Mouse (Mus musculus): ENCODE measurements around the gene Arfgef2. TPM values are rescaled to one million over a fixed set of nuclear protein-coding genes. Genes with fewer than 3 reads are reported as not detected.

Arfgef2 gene
- total RNA-seq, 2 experiments from 2014 or later = 39.7 to 42.3 TPM

GRCm38 (mm10) chr2:166862505-166862904 is 57.1 kb downstream of the Arfgef2 start:
- DNase-seq = no peak

- DNase-seq = no peak
These were observed 60.1 kb downstream of the Arfgef2 start for GRCm38 (mm10) chr2:166865476-166865875.

- no peak for DNase-seq
These were observed 65.0 kb downstream of the Arfgef2 start for GRCm38 (mm10) chr2:166870271-166870865.

- no peak for DNase-seq
These were observed 65.5 kb downstream of the Arfgef2 start for GRCm38 (mm10) chr2:166870899-166871298.

- DNase-seq = no peak
These were observed 69.4 kb downstream of the Arfgef2 start for GRCm38 (mm10) chr2:166874675-166875280.

GRCm38 (mm10) chr2:166875561-166875960 is 70.2 kb downstream of the Arfgef2 start:
- no peak for DNase-seq

GRCm38 (mm10) chr2:166876331-166876730 is 70.9 kb downstream of the Arfgef2 start:
- no peak for DNase-seq

- DNase-seq = peak; percentile 54
These were observed 79.7 kb downstream of the Arfgef2 start for GRCm38 (mm10) chr2:166885066-166885465.

GRCm38 (mm10) chr2:166885619-166886018 is 80.2 kb downstream of the Arfgef2 start:
- no peak for DNase-seq

GRCm38 (mm10) chr2:166886231-166886630 is 80.8 kb downstream of the Arfgef2 start:
- DNase-seq = no peak

- DNase-seq = no peak
These were observed 82.4 kb downstream of the Arfgef2 start for GRCm38 (mm10) chr2:166887816-166888215.

GRCm38 (mm10) chr2:166891366-166891880 is 86.0 kb downstream of the Arfgef2 start:
- no peak for DNase-seq

GRCm38 (mm10) chr2:166892158-166892680 is 86.8 kb downstream of the Arfgef2 start:
- DNase-seq = no peak

GRCm38 (mm10) chr2:166893036-166893435 is 87.6 kb downstream of the Arfgef2 start:
- no peak for DNase-seq

GRCm38 (mm10) chr2:166896368-166896767 is 91.0 kb downstream of the Arfgef2 start:
- no peak for DNase-seq

- DNase-seq = no peak
These were observed 91.6 kb downstream of the Arfgef2 start for GRCm38 (mm10) chr2:166896974-166897373.

GRCm38 (mm10) chr2:166899161-166899560 is 93.8 kb downstream of the Arfgef2 start:
- no peak for DNase-seq

- no peak for DNase-seq
These were observed 94.4 kb downstream of the Arfgef2 start for GRCm38 (mm10) chr2:166899746-166900145.

- DNase-seq = no peak
These were observed 95.6 kb downstream of the Arfgef2 start for GRCm38 (mm10) chr2:166900792-166901505.

GRCm38 (mm10) chr2:166903719-166904282 is 98.4 kb downstream of the Arfgef2 start:
- DNase-seq = no peak

- DNase-seq = peak; percentile 99
These were observed 100.5 kb downstream of the Arfgef2 start, which contains the start of gene Cse1l for GRCm38 (mm10) chr2:166905711-166906522. TSS of gene Cse1l (plus strand) at chr2:166906040.

Measured in heart, postnatal 4 days (tissue).